Mouse (Mus musculus): ENCODE results near the gene Sypl. TPM values are rescaled to one million over a fixed set of nuclear protein-coding genes. Genes with fewer than 3 reads are reported as not detected.

The Sypl gene
- total RNA-seq (2023), result 28.7 TPM

DNA sequence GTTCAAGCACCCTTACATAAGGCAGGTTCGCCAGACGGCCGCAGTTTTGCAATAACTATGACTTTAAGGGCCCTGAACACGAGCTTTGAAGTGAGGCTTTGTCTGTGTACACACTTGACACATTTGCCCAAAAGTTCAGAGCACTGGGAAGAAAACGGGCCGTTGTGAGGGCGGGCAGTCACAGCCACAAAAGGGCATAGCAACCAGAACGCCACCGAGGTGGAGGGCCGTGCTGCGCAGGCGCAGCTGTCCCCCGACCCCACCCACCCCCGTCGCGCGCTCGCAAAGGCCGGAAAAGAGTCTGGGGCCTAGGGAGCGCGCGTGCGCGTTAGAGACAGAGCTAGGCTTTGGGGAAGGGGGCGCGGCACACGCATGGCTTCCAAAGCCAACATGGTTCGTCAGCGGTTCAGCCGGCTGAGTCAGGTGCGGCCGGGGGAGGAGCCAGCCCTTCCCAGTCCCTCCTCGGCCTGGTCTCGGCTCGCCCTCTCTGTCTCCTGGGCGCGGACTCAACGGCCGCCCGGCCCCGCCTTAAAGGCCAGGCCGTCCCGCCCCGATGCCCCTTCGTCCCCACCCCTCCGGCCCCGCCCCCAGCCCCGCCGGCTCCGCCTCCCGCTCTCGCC lies at the start of gene Sypl:
Gene Sypl (plus strand): TSS at position 296 of the 620 bp plus-strand sequence.

Other genes with a start within 250 kb of the Sypl start
- 27.1 TPM for gene Nampt, start 134.3 kb upstream of the Sypl start, total RNA-seq (2023)
- gene Cdhr3, start 139.0 kb downstream of the Sypl start, total RNA-seq (2023), result not detected
- gene Atxn7l1, start 193.8 kb downstream of the Sypl start, total RNA-seq (2023), result 150 TPM

All from CD4-positive naive resting alpha-beta T cell, adult 57 days (primary cell).